Comparison of ENCODE assay signal across 9 mouse cellular contexts in the genomic region with DNA sequence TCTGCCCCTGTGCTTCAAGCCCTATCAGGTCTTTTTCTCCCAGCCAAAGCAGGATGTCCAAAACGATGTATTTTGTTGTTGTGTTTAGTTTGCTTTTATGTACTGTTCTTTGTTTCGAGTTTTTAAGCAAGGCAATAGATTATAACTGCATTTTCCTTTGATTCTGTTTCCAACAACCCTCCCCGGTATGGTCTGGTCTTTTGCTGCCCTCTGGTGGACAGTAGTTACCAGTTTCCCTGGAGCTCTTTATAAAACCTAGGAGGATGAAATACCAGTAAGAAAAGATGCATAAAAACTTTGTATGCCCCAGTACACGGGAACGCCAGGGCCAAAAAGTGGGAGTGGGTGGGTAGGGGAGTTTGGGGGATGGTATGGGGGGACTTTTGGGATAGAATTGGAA.
DNase-seq lines count a peak whose midpoint lies in the region; ATAC-seq and TF ChIP-seq lines count a peak whose summit lies in the region.
"Had no signal": no experiment of that assay in that cellular context is flagged by ENCODE, and none has a peak within 500 bp of the region (broad histone marks: within the 10 kb centered on the region; RNA-seq: fewer than 3 reads in every experiment).

No protein-coding gene starts in this region.

- TF ChIP-seq CTCF in E14TG2a.4 (conservative IDR thresholded peaks at IDR 0.05; ENCODE audit: low read length): peak; percentile 34
- peak; percentile 61 for TF ChIP-seq CTCF in left cerebral cortex, adult 2 months (IDR thresholded peaks at IDR 0.05)

- no peak overlapping the region for H3K4me3 ChIP-seq in hindbrain, embryonic 11.5 days (ENCODE audit: low read depth, low read length)
- no peak overlapping the region for H3K4me3 ChIP-seq in hindbrain, embryonic 13.5 days
- no peak overlapping the region for H3K4me3 ChIP-seq in E14TG2a.4 (replicated peaks; ENCODE audit: low read length)
- no peak overlapping the region for H3K4me3 ChIP-seq in forebrain, embryonic 16.5 days (replicated peaks; ENCODE audit: low read length)
- no peak overlapping the region for H3K4me3 ChIP-seq in left cerebral cortex, adult 2 months
- no peak overlapping the region for H3K4me3 ChIP-seq in neural tube, embryonic 11.5 days (ENCODE audit: low read depth, low read length)
- H3K4me3 ChIP-seq: erythroblast, embryonic 14.5 days had no signal

- intact Hi-C loops in left cerebral cortex, adult 2 months (cut with DNase I): loop anchor here (2.0 kb wide), 1 partner anchor 682 kb away; no protein-coding TSS in a partner anchor

- H3K27ac ChIP-seq in hindbrain, embryonic 11.5 days (ENCODE audit: low read depth, low read length): no peak overlapping the region
- H3K27ac ChIP-seq in hindbrain, embryonic 13.5 days: no peak overlapping the region
- no peak overlapping the region for H3K27ac ChIP-seq in forebrain, embryonic 16.5 days (ENCODE audit: low read length)
- no peak overlapping the region for H3K27ac ChIP-seq in left cerebral cortex, adult 2 months
- H3K27ac ChIP-seq in neural tube, embryonic 11.5 days (ENCODE audit: low read depth, low read length): no peak overlapping the region

- no peaks in the 10 kb centered on the region for H3K36me3 ChIP-seq in hindbrain, embryonic 11.5 days (ENCODE audit: control insufficient read depth, insufficient read depth, low read length)
- H3K36me3 ChIP-seq in hindbrain, embryonic 13.5 days: no peaks in the 10 kb centered on the region
- H3K36me3 ChIP-seq in E14TG2a.4 (ENCODE audit: insufficient read depth, low read length): no peaks in the 10 kb centered on the region
- no peaks in the 10 kb centered on the region for H3K36me3 ChIP-seq in forebrain, embryonic 16.5 days (ENCODE audit: control insufficient read depth, insufficient read depth)
- no peaks in the 10 kb centered on the region for H3K36me3 ChIP-seq in neural tube, embryonic 11.5 days (ENCODE audit: control insufficient read depth, insufficient read depth, low read length)

- no peaks in the 10 kb centered on the region for H3K27me3 ChIP-seq in hindbrain, embryonic 11.5 days (ENCODE audit: control insufficient read depth, insufficient read depth, low read length)
- no peaks in the 10 kb centered on the region for H3K27me3 ChIP-seq in hindbrain, embryonic 13.5 days
- H3K27me3 ChIP-seq in E14TG2a.4 (ENCODE audit: insufficient read depth, low read length): no peaks in the 10 kb centered on the region
- H3K27me3 ChIP-seq in forebrain, embryonic 16.5 days (replicated peaks; ENCODE audit: control insufficient read depth, insufficient read depth, low read length): no peaks in the 10 kb centered on the region
- no peaks in the 10 kb centered on the region for H3K27me3 ChIP-seq in neural tube, embryonic 11.5 days (ENCODE audit: control insufficient read depth, insufficient read depth, low read length)

- peak; percentile 69 for DNase-seq in hindbrain, embryonic 11.5 days (ENCODE audit: low spot score)
- peak; percentile 2 to 37 for DNase-seq in adrenal gland, postnatal 36 days
- DNase-seq in left cerebral cortex, adult 2 months (ENCODE audit: extremely low spot score in 1 of 2, low spot score in 2 of 2): peak; percentile 7 to 17
- DNase-seq in neural tube, embryonic 11.5 days (ENCODE audit: low spot score): peak; percentile 22

- H3K9me3 ChIP-seq in hindbrain, embryonic 11.5 days (ENCODE audit: control insufficient read depth, low read length): no peaks in the 10 kb centered on the region
- H3K9me3 ChIP-seq in hindbrain, embryonic 13.5 days: no peaks in the 10 kb centered on the region
- H3K9me3 ChIP-seq in E14TG2a.4 (ENCODE audit: low read length): no peaks in the 10 kb centered on the region
- no peaks in the 10 kb centered on the region for H3K9me3 ChIP-seq in forebrain, embryonic 16.5 days (ENCODE audit: control insufficient read depth, low read length)
- H3K9me3 ChIP-seq in neural tube, embryonic 11.5 days (ENCODE audit: control insufficient read depth, low read length): no peaks in the 10 kb centered on the region

- ATAC-seq in hindbrain, embryonic 11.5 days (ENCODE audit: low FRiP score): no peak
- no peak for ATAC-seq in hindbrain, embryonic 13.5 days (ENCODE audit: low FRiP score)
- ATAC-seq in forebrain, embryonic 16.5 days: 0 out of 2 replicates have a peak, but pooled peaks have one; percentile 36
- ATAC-seq in neural tube, embryonic 11.5 days (ENCODE audit: insufficient read depth, low FRiP score, low TSS enrichment): no peak
- ATAC-seq in erythroid progenitor cell, adult 5-6 weeks (replicated peaks; ENCODE audit: low FRiP score, poor library complexity, severe bottlenecking): no peak

- 21% methylated on average over 5 of the region's 5 CpGs for WGBS in hindbrain, embryonic 11.5 days
- WGBS in hindbrain, embryonic 13.5 days: 15% methylated on average over 5 of the region's 5 CpGs
- WGBS in forebrain, embryonic 16.5 days: 13% methylated on average over 5 of the region's 5 CpGs
- 17% methylated on average over 5 of the region's 5 CpGs for WGBS in neural tube, embryonic 11.5 days

- H3K4me1 ChIP-seq in hindbrain, embryonic 11.5 days (replicated peaks; ENCODE audit: control insufficient read depth, insufficient read depth, low read length): no peaks in the 10 kb centered on the region
- no peaks in the 10 kb centered on the region for H3K4me1 ChIP-seq in hindbrain, embryonic 13.5 days (replicated peaks)
- H3K4me1 ChIP-seq in E14TG2a.4 (replicated peaks; ENCODE audit: low read depth, low read length): no peaks in the 10 kb centered on the region
- H3K4me1 ChIP-seq in forebrain, embryonic 16.5 days (replicated peaks; ENCODE audit: control insufficient read depth, insufficient read depth, low read length): no peaks in the 10 kb centered on the region
- H3K4me1 ChIP-seq in neural tube, embryonic 11.5 days (ENCODE audit: control insufficient read depth, insufficient read depth, low read length): no peaks in the 10 kb centered on the region

- H3K4me2 ChIP-seq in hindbrain, embryonic 11.5 days (replicated peaks; ENCODE audit: low read depth, low read length): no peak overlapping the region
- no peak overlapping the region for H3K4me2 ChIP-seq in hindbrain, embryonic 13.5 days
- H3K4me2 ChIP-seq in forebrain, embryonic 16.5 days (ENCODE audit: low read length): no peak overlapping the region
- H3K4me2 ChIP-seq in neural tube, embryonic 11.5 days (ENCODE audit: low read depth): no peak overlapping the region

- H3K9ac ChIP-seq in hindbrain, embryonic 11.5 days (ENCODE audit: low read depth, low read length): no peak overlapping the region
- H3K9ac ChIP-seq in hindbrain, embryonic 13.5 days: no peak overlapping the region
- no peak overlapping the region for H3K9ac ChIP-seq in forebrain, embryonic 16.5 days (replicated peaks; ENCODE audit: low read depth, low read length)
- H3K9ac ChIP-seq in neural tube, embryonic 11.5 days (ENCODE audit: low read length): no peak overlapping the region

Comparison
In these comparisons a context has a peak if more than half of its experiments do, and no peak if none do; other contexts are left out.
1. DNase-seq: peak in every context shown above with its lines; median percentile 69 in hindbrain, embryonic 11.5 days; 22 in neural tube, embryonic 11.5 days; 20 in adrenal gland, postnatal 36 days; 12 in left cerebral cortex, adult 2 months.